Mouse (Mus musculus): ENCODE measurements around the gene Apobec1. TPM values are rescaled to one million over a fixed set of nuclear protein-coding genes. Genes with fewer than 3 reads are reported as not detected.
A peak's percentile ranks its signal among the peaks of the same experiment; 100 is the strongest.

Apobec1 gene
- polyA plus RNA-seq, 1 experiment from 2014 or later: 8.9 TPM

DNA sequence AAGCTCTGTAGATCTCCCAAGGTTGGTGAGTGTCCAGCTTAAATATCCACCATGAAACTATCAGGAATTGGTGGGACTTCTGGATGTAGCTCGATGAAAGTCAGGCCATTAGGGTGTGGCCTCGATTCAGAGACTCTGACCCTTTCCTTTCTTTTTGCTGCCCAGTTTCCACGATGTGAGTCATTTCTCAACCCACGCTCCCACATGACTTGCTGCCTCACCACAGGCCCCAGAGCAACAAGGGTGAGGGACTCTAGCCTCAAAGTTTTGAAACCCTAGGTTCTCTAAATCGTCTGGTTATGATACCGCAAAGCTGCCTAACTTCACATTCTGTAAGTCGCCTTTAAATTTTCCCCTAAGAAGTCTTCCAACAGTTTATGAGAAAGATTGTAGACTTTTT, 33.1 kb upstream of the Apobec1 start:
- TF ChIP-seq EP300 (IDR thresholded peaks at IDR 0.05) (no peak), CTCF (IDR thresholded peaks at IDR 0.05) (no peak)
- Histone ChIP-seq H3K4me1 (ENCODE audit: insufficient read depth, low read depth, low read length) (no peaks in the 10 kb centered on the region), H3K36me3 (ENCODE audit: insufficient read depth, low read length) (no peaks in the 10 kb centered on the region), H3K27ac (ENCODE audit: low read length) (no peak overlapping the region), H3K4me2 (replicated peaks; ENCODE audit: low read depth, low read length) (no peak overlapping the region), H3K4me3 (ENCODE audit: low read depth, low read length) (no peak overlapping the region), H3K9ac (replicated peaks; ENCODE audit: low read depth) (no peak overlapping the region), H3K27me3 (replicated peaks; ENCODE audit: insufficient read depth, low read length) (no peaks in the 10 kb centered on the region), H3K9me3 (ENCODE audit: low read length) (no peaks in the 10 kb centered on the region)
- DNase-seq (ENCODE audit: low spot score) (peak; percentile 44), ATAC-seq (no peak)
- WGBS: 78% methylated on average over 7 of the region's 7 CpGs

DNA sequence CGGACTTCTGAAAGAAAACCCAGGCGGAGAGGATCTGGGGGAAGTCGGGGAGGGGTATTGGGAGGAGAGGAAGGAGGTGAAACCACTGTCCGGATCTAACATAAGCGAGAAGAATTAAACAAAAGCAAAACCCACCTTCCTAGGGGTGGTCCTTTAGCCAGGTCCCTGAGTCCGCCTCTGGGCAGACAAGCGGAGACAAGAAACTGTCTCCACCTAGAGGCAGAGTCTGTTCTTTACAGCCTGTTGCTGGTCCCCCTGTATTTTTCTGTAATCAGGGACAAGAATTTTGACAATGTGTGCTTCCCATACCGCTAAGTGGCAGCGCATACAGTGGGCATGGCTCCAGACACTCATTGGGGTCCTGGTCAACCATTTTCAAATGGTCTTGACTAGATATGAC, 31.2 kb upstream of the Apobec1 start:
- no peak overlapping the region for H3K9ac ChIP-seq (replicated peaks; ENCODE audit: low read depth)
- no peak overlapping the region for H3K4me2 ChIP-seq (replicated peaks; ENCODE audit: low read depth, low read length)
- H3K27me3 ChIP-seq (replicated peaks; ENCODE audit: insufficient read depth, low read length): no peaks in the 10 kb centered on the region
- no peaks in the 10 kb centered on the region for H3K36me3 ChIP-seq (ENCODE audit: insufficient read depth, low read length)
- no peak overlapping the region for H3K4me3 ChIP-seq (ENCODE audit: low read depth, low read length)
- H3K9me3 ChIP-seq (ENCODE audit: low read length): no peaks in the 10 kb centered on the region
- peak; percentile 62 for TF ChIP-seq CTCF (IDR thresholded peaks at IDR 0.05)
- no peak for TF ChIP-seq EP300 (IDR thresholded peaks at IDR 0.05)
- WGBS: 32% methylated on average over 9 of the region's 9 CpGs
- H3K27ac ChIP-seq (ENCODE audit: low read length): no peak overlapping the region
- DNase-seq (ENCODE audit: low spot score) (peak; percentile 40), ATAC-seq (no peak)
- H3K4me1 ChIP-seq (ENCODE audit: insufficient read depth, low read depth, low read length): no peaks in the 10 kb centered on the region

DNA sequence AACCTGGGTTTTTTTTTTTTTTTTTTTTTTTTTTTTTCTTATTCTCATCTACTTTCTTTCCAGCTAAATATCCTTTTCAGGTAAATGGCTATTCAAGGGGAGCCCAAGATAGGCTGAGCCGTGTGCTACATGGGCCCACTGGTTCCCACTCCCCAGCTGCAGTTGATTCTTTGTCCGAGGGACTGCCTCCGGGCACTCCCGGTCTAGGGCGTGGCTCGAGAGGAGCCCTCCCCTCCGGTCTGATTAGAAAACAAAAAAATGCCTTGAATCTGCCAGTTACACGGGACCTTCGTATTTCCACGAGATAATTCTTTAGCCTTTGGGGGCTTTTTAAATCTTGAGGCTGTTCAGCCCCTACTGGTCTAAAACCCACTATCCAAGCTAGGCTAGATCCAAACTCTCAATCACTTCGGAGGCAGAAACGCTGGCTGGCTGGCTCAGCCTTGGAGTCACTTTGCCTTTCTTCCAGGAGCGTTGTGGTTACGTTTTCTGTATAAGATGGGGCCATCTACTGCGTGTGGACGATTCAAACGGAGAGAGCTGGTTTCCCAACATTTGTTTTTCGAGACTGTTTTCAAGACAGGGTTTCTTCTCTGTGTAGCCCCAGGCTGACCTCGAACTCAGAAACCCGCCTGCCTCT, 25.3 kb upstream of the Apobec1 start:
- DNase-seq (ENCODE audit: low spot score): no peak
- no peak for ATAC-seq

DNA sequence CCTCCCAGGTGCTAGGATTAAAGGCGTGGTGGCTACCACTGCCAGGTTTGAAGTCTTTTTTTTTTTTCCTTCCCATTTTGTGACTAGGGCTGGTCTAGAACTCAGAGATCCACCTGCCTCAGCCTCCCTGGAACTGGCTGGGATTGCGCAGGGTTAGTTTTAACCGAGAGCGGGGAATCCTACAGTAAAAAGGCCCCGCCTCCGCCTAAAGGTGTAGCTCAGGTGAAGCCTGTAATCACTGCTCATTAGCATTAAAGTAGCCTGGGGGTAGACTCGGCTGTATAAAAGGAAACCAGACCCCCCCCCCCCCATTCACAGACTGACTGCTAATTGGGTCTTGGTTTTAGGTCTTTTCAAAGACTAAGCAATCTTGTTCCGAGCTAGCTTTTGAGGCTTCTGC, 23.9 kb upstream of the Apobec1 start, which contains the start of gene Dppa3:
Gene Dppa3, plus strand, starts transcription at position 301 of the 400 bp plus-strand sequence.
- no peak for ATAC-seq
- H3K9me3 ChIP-seq (ENCODE audit: low read length): no peaks in the 10 kb centered on the region
- peak within 1 kb of the TSS; percentile 48 for H3K4me2 ChIP-seq (replicated peaks; ENCODE audit: low read depth, low read length)
- no peak within 1 kb of the TSS for H3K9ac ChIP-seq (replicated peaks; ENCODE audit: low read depth)
- DNase-seq (ENCODE audit: low spot score): no peak
- WGBS: 88% methylated on average over 8 of the region's 8 CpGs
- H3K27me3 ChIP-seq (replicated peaks; ENCODE audit: insufficient read depth, low read length): no peaks in the 10 kb centered on the region
- H3K27ac ChIP-seq (ENCODE audit: low read length): no peak within 1 kb of the TSS
- H3K4me1 ChIP-seq (ENCODE audit: insufficient read depth, low read depth, low read length): no peaks in the 10 kb centered on the region
- no peak within 1 kb of the TSS for H3K4me3 ChIP-seq (ENCODE audit: low read depth, low read length)
- no peak for TF ChIP-seq CTCF (IDR thresholded peaks at IDR 0.05)
- no peak for TF ChIP-seq EP300 (IDR thresholded peaks at IDR 0.05)
- no peaks in the 10 kb centered on the region for H3K36me3 ChIP-seq (ENCODE audit: insufficient read depth, low read length)

More for the DNA sequence above, 25.3 kb upstream of the Apobec1 start:
- 0 out of 2 replicates have a peak overlapping the region, but pooled peaks have one; percentile 8 for H3K4me3 ChIP-seq (ENCODE audit: low read depth, low read length)
- H3K36me3 ChIP-seq (ENCODE audit: insufficient read depth, low read length): no peaks in the 10 kb centered on the region
- no peak overlapping the region for H3K27ac ChIP-seq (ENCODE audit: low read length)
- peak overlapping the region; percentile 48 for H3K4me2 ChIP-seq (replicated peaks; ENCODE audit: low read depth, low read length)
- H3K27me3 ChIP-seq (replicated peaks; ENCODE audit: insufficient read depth, low read length): no peaks in the 10 kb centered on the region
- no peaks in the 10 kb centered on the region for H3K4me1 ChIP-seq (ENCODE audit: insufficient read depth, low read depth, low read length)
- H3K9ac ChIP-seq (replicated peaks; ENCODE audit: low read depth): no peak overlapping the region
- 26% methylated on average over 20 of the region's 20 CpGs for WGBS
- TF ChIP-seq EP300 (IDR thresholded peaks at IDR 0.05) (no peak), CTCF (IDR thresholded peaks at IDR 0.05) (no peak)
- H3K9me3 ChIP-seq (ENCODE audit: low read length): no peaks in the 10 kb centered on the region

DNA sequence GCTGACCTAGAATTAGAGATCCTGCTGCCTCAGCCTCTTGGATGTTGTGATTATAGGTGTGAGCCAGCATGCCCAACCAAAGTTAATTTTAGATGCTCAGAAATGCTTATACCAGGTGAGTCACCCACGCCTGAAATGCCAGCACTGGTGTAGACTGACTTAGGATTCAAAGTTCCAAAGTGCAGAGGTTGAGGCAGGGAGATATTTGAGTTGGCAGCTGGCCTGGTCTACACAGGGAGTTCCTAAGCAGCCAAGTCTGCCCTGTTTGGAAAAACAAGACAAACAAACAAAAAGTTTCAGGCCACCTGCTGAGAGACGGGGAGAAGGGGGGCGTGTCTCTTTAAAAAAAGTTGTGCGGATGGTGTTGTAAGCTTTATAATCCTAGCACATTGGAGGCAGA, 22.9 kb upstream of the Apobec1 start:
- Histone ChIP-seq H3K9ac (replicated peaks; ENCODE audit: low read depth) (no peak overlapping the region), H3K4me1 (ENCODE audit: insufficient read depth, low read depth, low read length) (no peaks in the 10 kb centered on the region), H3K9me3 (ENCODE audit: low read length) (no peaks in the 10 kb centered on the region), H3K27me3 (replicated peaks; ENCODE audit: insufficient read depth, low read length) (no peaks in the 10 kb centered on the region), H3K4me2 (replicated peaks; ENCODE audit: low read depth, low read length) (no peak overlapping the region), H3K4me3 (ENCODE audit: low read depth, low read length) (no peak overlapping the region), H3K36me3 (ENCODE audit: insufficient read depth, low read length) (no peaks in the 10 kb centered on the region), H3K27ac (ENCODE audit: low read length) (no peak overlapping the region)
- DNase-seq (ENCODE audit: low spot score): no peak
- 69% methylated on average over 4 of the region's 4 CpGs for WGBS
- ATAC-seq: no peak
- TF ChIP-seq CTCF (IDR thresholded peaks at IDR 0.05): no peak

DNA sequence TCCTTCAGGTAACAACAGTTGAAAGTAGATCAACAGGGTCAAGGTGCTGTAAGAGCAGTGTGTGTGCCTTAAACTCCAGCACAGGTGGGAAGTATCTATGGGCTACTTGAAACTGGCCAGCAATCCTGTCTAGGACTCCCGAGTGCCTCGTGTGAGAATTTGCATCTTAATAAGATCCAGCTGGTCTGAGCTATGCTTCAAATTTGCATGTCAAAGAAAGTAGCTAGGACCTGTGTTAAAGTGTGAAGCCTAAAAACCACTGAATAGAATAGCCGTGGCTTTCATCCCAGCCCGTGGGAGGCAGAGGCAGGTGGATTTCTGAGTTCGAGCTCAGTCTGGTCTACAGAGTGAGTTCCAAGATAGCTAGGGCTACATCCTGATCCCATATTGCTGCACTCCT, 22.2 kb upstream of the Apobec1 start:
- TF ChIP-seq CTCF (IDR thresholded peaks at IDR 0.05): no peak
- no peak for TF ChIP-seq EP300 (IDR thresholded peaks at IDR 0.05)
- Histone ChIP-seq H3K4me1 (ENCODE audit: insufficient read depth, low read depth, low read length) (no peaks in the 10 kb centered on the region), H3K9ac (replicated peaks; ENCODE audit: low read depth) (no peak overlapping the region), H3K9me3 (ENCODE audit: low read length) (no peaks in the 10 kb centered on the region), H3K4me2 (replicated peaks; ENCODE audit: low read depth, low read length) (no peak overlapping the region), H3K36me3 (ENCODE audit: insufficient read depth, low read length) (no peaks in the 10 kb centered on the region), H3K27ac (ENCODE audit: low read length) (no peak overlapping the region), H3K27me3 (replicated peaks; ENCODE audit: insufficient read depth, low read length) (no peaks in the 10 kb centered on the region), H3K4me3 (ENCODE audit: low read depth, low read length) (no peak overlapping the region)
- WGBS: 62% methylated on average over 5 of the region's 5 CpGs
- DNase-seq (ENCODE audit: low spot score) (no peak), ATAC-seq (no peak)
